ENCODE assay signal across 8 mouse cellular contexts in the genomic region with DNA sequence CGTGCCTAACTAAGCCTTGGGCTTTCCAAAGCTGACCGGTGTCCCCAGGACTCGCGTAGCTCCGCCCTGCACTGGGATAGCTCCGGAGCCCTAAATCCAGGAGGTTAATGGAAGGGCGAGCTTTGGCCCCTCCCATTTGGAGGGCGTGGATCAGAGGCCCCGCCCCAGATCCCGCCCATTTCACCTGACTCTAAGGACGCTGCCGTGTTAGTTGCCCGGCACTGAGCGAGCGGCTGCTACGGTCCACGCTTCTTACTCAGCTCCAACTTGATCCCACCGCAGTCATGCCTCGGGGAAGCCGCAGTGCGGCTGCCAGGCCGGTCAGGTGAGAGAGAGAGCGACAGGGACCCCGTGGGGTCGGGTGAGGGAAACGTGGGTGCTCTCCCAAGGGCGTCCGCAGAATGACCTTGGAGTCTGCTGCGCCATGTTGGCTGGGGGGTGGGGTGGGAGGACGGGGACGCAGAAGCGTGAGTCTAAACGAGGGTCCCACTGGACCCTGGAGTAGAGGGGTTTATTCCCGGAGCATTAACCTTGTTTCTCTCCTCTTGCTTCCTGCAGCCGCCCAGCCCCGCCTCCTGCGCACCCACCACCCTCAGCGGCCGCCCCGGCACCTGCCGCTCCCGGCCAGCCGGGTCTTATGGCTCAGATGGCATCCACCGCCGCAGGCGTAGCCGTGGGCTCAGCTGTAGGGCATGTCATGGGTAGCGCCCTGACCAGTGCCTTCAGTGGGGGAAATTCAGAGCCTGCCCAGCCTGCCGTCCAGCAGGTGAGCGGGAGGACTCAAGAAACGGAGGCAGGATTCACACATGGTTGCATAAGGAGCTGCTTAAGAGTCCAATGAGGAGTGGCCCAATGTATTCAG. TPM values are rescaled to one million over a fixed set of nuclear protein-coding genes. Genes with fewer than 3 reads are reported as not detected.
A peak's percentile ranks its signal among the peaks of the same experiment; 100 is the strongest.
DNase-seq lines count a peak whose midpoint lies in the region; ATAC-seq lines count a peak whose summit lies in the region.

Gene Mmp11 (minus strand): TSS at position 817 of the 862 bp plus-strand sequence.

- ATAC-seq in hindbrain, embryonic 15.5 days (ENCODE audit: low FRiP score, low read depth): peak; percentile 79

- no peaks in the 10 kb centered on the region for H3K36me3 ChIP-seq in hindbrain, embryonic 15.5 days

- H3K4me1 ChIP-seq in hindbrain, embryonic 15.5 days (replicated peaks): peaks cover 42% of the 10 kb centered on the region

- peaks cover 14% of the 10 kb centered on the region; the same call in 1 of the 2 replicates for H3K27me3 ChIP-seq in hindbrain, embryonic 15.5 days

- peak within 1 kb of the TSS; percentile 56 for H3K27ac ChIP-seq in hindbrain, embryonic 15.5 days (replicated peaks)

- peak within 1 kb of the TSS; percentile 49 for H3K4me3 ChIP-seq in hindbrain, embryonic 15.5 days

- H3K4me2 ChIP-seq in hindbrain, embryonic 15.5 days: peak within 1 kb of the TSS; percentile 66

- H3K9me3 ChIP-seq in hindbrain, embryonic 15.5 days: no peaks in the 10 kb centered on the region

- WGBS in hindbrain, embryonic 15.5 days: 2% methylated on average over 50 of the region's 51 CpGs

- H3K9ac ChIP-seq in hindbrain, embryonic 15.5 days: peak within 1 kb of the TSS; percentile 49

- DNase-seq in ZHBTc4 (ENCODE audit: low read depth, low spot score): peak; percentile 97
- peak; percentile 90 to 94 for DNase-seq in cerebellum, postnatal 25 days
- DNase-seq in frontal cortex, postnatal 36 days (ENCODE audit: low spot score in 2 of 2): peak; percentile 76 to 79
- peak; percentile 69 to 71 for DNase-seq in layer of hippocampus, postnatal 36 days
- peak; percentile 82 for DNase-seq in lung, postnatal 36 days
- peak; percentile 85 for DNase-seq in retina, postnatal 7 days (ENCODE audit: low read depth, low spot score)
- DNase-seq in thymus, postnatal 4 days: peak; percentile 78

RNA-seq across cellular contexts. Expression of gene Mmp11, which starts in this region (rescaled TPM):
- 18.2 and 18.4 TPM in 2 replicates for polyA plus RNA-seq in hindbrain, embryonic 15.5 days (2015; fragmentation: Nextera tagmentation; extraction: Ambion mirVana)
- under 1 TPM; 0.81 to 0.95 TPM for total RNA-seq in layer of hippocampus, postnatal 36 days (2021)

Comparison
In these comparisons a context has a peak if more than half of its experiments do, and no peak if none do; other contexts are left out.
1. Peak in every context shown above with its lines: DNase-seq, ATAC-seq, H3K4me3 ChIP-seq and H3K27ac ChIP-seq.
2. Peak in DNase-seq in layer of hippocampus, postnatal 36 days; RNA of the gene not detected or under 1 TPM.